Mouse (Mus musculus): ENCODE data around the gene Inka1.

DNA sequence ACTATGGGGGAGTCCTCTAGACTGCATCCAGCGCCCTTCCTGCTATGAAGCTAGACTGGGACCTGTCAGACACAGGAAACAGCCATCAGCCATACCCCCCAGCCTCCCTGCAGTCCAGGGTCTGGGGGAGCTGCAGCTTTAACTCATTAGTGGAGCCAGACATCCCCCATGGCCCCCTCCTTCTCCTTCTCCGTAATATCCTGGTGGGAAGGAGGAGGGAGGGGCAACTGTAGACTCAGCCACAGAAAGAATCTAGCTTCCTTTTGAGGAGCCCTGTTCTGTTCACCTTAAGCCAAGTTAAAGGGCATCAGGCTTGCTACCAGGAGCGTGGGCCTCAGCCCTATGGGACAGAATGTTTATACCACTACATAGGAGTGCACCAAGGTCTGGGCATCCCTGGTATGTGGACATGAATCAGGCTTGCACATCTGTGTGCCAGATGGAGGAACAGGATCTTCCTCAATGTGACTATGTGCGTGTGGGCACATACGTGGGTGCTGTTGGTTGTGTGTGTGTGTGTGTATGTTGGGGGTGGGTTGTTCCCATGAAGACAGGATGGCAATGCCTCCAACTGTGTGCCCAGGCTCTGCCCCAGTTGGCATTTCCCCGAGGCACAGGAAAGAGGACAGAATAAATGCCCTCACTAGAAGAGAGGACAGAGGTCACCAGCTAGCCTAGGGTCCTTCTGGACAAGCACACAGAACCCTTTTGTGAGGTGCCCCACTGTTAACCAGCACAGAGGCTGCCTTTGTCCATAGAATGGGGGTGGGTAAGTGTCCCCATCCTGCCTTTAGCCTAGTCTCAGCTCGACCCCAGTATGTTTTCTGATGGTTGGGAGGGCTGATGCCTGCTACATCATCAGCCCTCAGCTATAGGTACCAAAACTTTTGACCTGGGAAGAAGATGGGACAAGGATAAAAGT, 3.7 kb downstream of the Inka1 start:
- TF ChIP-seq USF2 (IDR thresholded peaks at IDR 0.05; ENCODE audit: borderline replicate concordance in 1 of 2, insufficient read depth in 1 of 2, low read depth in 1 of 2, low read length in 2 of 2) (no peak), MAZ (IDR thresholded peaks at IDR 0.05; ENCODE audit: low read depth, low read length) (no peak), POLR2A (IDR thresholded peaks at IDR 0.05; ENCODE audit: control insufficient read depth in 1 of 2, insufficient read depth in 1 of 2, low read depth in 1 of 2, low read length in 2 of 2, poor library complexity in 1 of 2) (no peak), CTCF (IDR thresholded peaks at IDR 0.05 in 2 of 3, conservative IDR thresholded peaks at IDR 0.05 in 1 of 3; ENCODE audit: control insufficient read depth in 1 of 3, insufficient read depth in 1 of 3, low read depth in 2 of 3, low read length in 3 of 3, poor library complexity in 1 of 3, severe bottlenecking in 1 of 3) (no peak)
